In the genomic region with DNA sequence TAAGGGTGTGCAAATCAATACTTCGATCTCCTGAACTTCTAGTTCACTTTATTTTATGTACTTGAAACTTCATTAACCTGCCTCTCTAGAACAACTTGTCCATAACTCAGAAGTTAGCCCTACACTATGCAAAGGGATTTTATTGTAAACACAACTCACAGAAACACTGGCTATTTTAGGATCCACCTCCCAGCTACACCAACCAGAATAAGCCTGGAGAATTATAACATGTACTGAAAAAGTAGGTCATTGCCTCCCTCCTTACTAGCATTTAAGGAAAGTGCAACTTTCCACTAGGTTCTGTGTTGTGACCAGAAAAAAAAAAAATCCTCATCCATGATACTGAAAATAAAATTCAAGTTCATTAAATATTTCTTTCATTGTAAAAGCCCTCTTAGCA, we compare ENCODE assay signal across 18 mouse cellular contexts.
"Had no signal": no experiment of that assay in that cellular context is flagged by ENCODE, and none has a peak within 500 bp of the region (broad histone marks: within the 10 kb centered on the region; RNA-seq: fewer than 3 reads in every experiment).

No protein-coding gene starts in this region.

- DNase-seq: forebrain, postnatal 0 days; gastrocnemius, postnatal 14 days; gastrocnemius, postnatal 36 days; heart, adult 11 months; heart, adult 2 months; heart, postnatal 14 days; heart, postnatal 4 days; kidney, adult 18-20 months; kidney, adult 8-10 months; kidney, postnatal 10 days; kidney, postnatal 25 days; kidney, postnatal 4 days; liver; liver, embryonic 13.5 days had no signal

- ATAC-seq: forebrain, postnatal 0 days; hindbrain, embryonic 16.5 days; inflammation-experienced regulatory T-cells, adult 6 months; intestine, embryonic 15.5 days; intestine, postnatal 0 days had no signal
